Mouse (Mus musculus) embryonic fibroblast, embryonic 13.5 days (primary cell): ENCODE data around the gene Ngly1.

Source experiments
- CTCF ChIP-seq: IDR thresholded peaks from 2 replicates; pipeline ENCODE4 v1.5.1; 2011; ENCODE audit warnings: mild to moderate bottlenecking, control low read depth, low read length, moderate library complexity, borderline replicate concordance; ENCODE audit not compliant: insufficient read depth
- POLR2A ChIP-seq: IDR thresholded peaks from 2 replicates; pipeline ENCODE4 v1.6.1; 2011; ENCODE audit warnings: low read depth, mild to moderate bottlenecking, control low read depth, low read length, moderate library complexity

- TF ChIP-seq POLR2A (no peak), CTCF (no peak)
Measured at GRCm38 (mm10) chr14:16313936-16314521, 64.9 kb downstream of the Ngly1 start.
